Mouse (Mus musculus) ES-E14 (cell line): ENCODE measurements around the gene Itga3. TPM values are rescaled to one million over a fixed set of nuclear protein-coding genes. Genes with fewer than 3 reads are reported as not detected.
A peak's percentile ranks its signal among the peaks of the same experiment; 100 is the strongest.

ENCODE experiments used
- DNase-seq: peaks from one replicate; pipeline ENCODE4 v3.0.0-alpha.2; 2013; ENCODE audit warnings: low read depth, low spot score
- H3K27ac ChIP-seq: 2 replicates; pipeline ENCODE4 v1.5.1; 2012; ENCODE audit warnings: low read depth, mild to moderate bottlenecking, low read length, moderate library complexity, mixed read lengths; ENCODE audit not compliant: poor library complexity, insufficient read depth, severe bottlenecking
- H3K36me3 ChIP-seq: 2 replicates; pipeline ENCODE4 v1.6.1; 2012; ENCODE audit warnings: mild to moderate bottlenecking, low read length, moderate library complexity, mixed read lengths; ENCODE audit not compliant: control insufficient read depth, poor library complexity, insufficient read depth, severe bottlenecking
- H3K4me1 ChIP-seq, 2 experiments: fragments of 150-350 bp in 1 of 2; sonication (generic) in 1 of 2; 2 replicates each; pipeline ENCODE4 v1.6.1; 2012; ENCODE audit warnings: low read length in 2 of 2, mild to moderate bottlenecking in 1 of 2, mixed read lengths in 1 of 2; ENCODE audit not compliant: control insufficient read depth in 2 of 2, insufficient read depth in 2 of 2, poor library complexity in 1 of 2
- H3K4me3 ChIP-seq, 2 experiments: fragments of 150-350 bp in 1 of 2; sonication (generic) in 1 of 2; 2 replicates each; pipeline ENCODE4 v1.5.1; 2012; ENCODE audit warnings: low read length in 2 of 2, low read depth in 1 of 2, mild to moderate bottlenecking in 1 of 2, mixed read lengths in 1 of 2; ENCODE audit not compliant: insufficient read depth in 1 of 2, poor library complexity in 1 of 2, severe bottlenecking in 1 of 2
- H3K9ac ChIP-seq: 2 replicates; pipeline ENCODE4 v1.6.1; 2012; ENCODE audit warnings: low read depth, mild to moderate bottlenecking, low read length, mixed read lengths; ENCODE audit not compliant: poor library complexity, insufficient read depth, severe bottlenecking
- H3K9me3 ChIP-seq: fragments of 150-350 bp; sonication (generic); 2 replicates; pipeline ENCODE4 v1.6.1; 2012; ENCODE audit warnings: low read depth, mild to moderate bottlenecking, low read length; ENCODE audit not compliant: control insufficient read depth, insufficient read depth
- CHD2 ChIP-seq: IDR thresholded peaks from 2 replicates; pipeline ENCODE4 v1.6.1; 2014; ENCODE audit warnings: mild to moderate bottlenecking, low read depth, low read length, inconsistent platforms
- HCFC1 ChIP-seq: IDR thresholded peaks from 2 replicates; pipeline ENCODE4 v1.6.1; 2012; ENCODE audit warnings: low read length, inconsistent platforms, borderline replicate concordance; ENCODE audit not compliant: insufficient read depth
- MAFK ChIP-seq: IDR thresholded peaks from 2 replicates; pipeline ENCODE4 v1.6.1; 2014; ENCODE audit warnings: mild to moderate bottlenecking, low read depth, low read length, inconsistent platforms; ENCODE audit not compliant: insufficient read depth
- ZC3H11A ChIP-seq: IDR thresholded peaks from 2 replicates; pipeline ENCODE4 v1.6.1; 2012; ENCODE audit warnings: low read depth, mild to moderate bottlenecking, inconsistent platforms, low read length, borderline replicate concordance
- ZNF384 ChIP-seq: IDR thresholded peaks from 2 replicates; pipeline ENCODE4 v1.6.1; 2012; ENCODE audit warnings: low read depth, low read length, inconsistent platforms
- in situ Hi-C, 2 experiments: fragments of 600-800 bp; cut with MboI; formaldehyde crosslinking; loops; one replicate each; pipeline ENCODE4 v1.15.1; 2025; ENCODE audit warnings: low sequenced_read_pairs in 2 of 2, inconsistent platforms in 1 of 2; ENCODE audit not compliant: unreplicated experiment in 2 of 2
- total RNA-seq: library from RNA; depleted of rRNA; stranded (reverse); fragments of 300-350 nt; gene quantifications from 2 replicates; pipeline ENCODE4 v1.2.3, GENCODE M21; 2012

The Itga3 gene
- total RNA-seq, 1 experiment = 189 TPM

- no peak overlapping the region; the same call in 1 of the 2 replicates for H3K27ac ChIP-seq
- in situ Hi-C loops = no loop called here
- no peak for TF ChIP-seq ZC3H11A
- no peak for TF ChIP-seq ZNF384
- no peak for TF ChIP-seq CHD2
- no peak for TF ChIP-seq MAFK
- TF ChIP-seq HCFC1 = no peak
- peaks cover 5 to 41% of the 10 kb centered on the region in 2 experiments; a peak in 3 of 4 replicates for H3K4me1 ChIP-seq
- H3K9me3 ChIP-seq = no peaks in the 10 kb centered on the region
- H3K4me3 ChIP-seq = no peak overlapping the region
- no peak for DNase-seq
- no peaks in the 10 kb centered on the region for H3K36me3 ChIP-seq
- H3K9ac ChIP-seq = no peak overlapping the region
Measured at GRCm38 (mm10) chr11:95086229-95086628, 9.6 kb upstream of the Itga3 start.

- DNase-seq = no peak
- no peaks in the 10 kb centered on the region for H3K9me3 ChIP-seq
- in situ Hi-C loops = no loop called here
- no peak overlapping the region; the same call in 1 of the 2 replicates for H3K27ac ChIP-seq
- H3K36me3 ChIP-seq = no peaks in the 10 kb centered on the region
- peaks cover 5 to 41% of the 10 kb centered on the region in 2 experiments; a peak in 3 of 4 replicates for H3K4me1 ChIP-seq
- no peak for TF ChIP-seq ZNF384
- no peak for TF ChIP-seq HCFC1
- TF ChIP-seq ZC3H11A = no peak
- TF ChIP-seq CHD2 = no peak
- no peak for TF ChIP-seq MAFK
- H3K4me3 ChIP-seq = no peak overlapping the region
- no peak overlapping the region; the same call in 1 of the 2 replicates for H3K9ac ChIP-seq
Measured at GRCm38 (mm10) chr11:95085710-95086109, 9.1 kb upstream of the Itga3 start.

GRCm38 (mm10) chr11:95084811-95085382, 8.3 kb upstream of the Itga3 start:
- H3K27ac ChIP-seq = peak overlapping the region; percentile 41; the same call in 1 of the 2 replicates
- TF ChIP-seq CHD2 (no peak), ZNF384 (peak; percentile 94), HCFC1 (no peak)
- peak; percentile 96 for DNase-seq
- H3K36me3 ChIP-seq = no peaks in the 10 kb centered on the region
- no peaks in the 10 kb centered on the region for H3K9me3 ChIP-seq
- H3K4me3 ChIP-seq = no peak overlapping the region
- in situ Hi-C loops = no loop called here
- peaks cover 6 to 43% of the 10 kb centered on the region in 2 experiments; a peak in 3 of 4 replicates for H3K4me1 ChIP-seq
- no peak overlapping the region for H3K9ac ChIP-seq

GRCm38 (mm10) chr11:95084175-95084574, 7.6 kb upstream of the Itga3 start:
- Histone ChIP-seq H3K4me1 (peaks cover 6 to 47% of the 10 kb centered on the region in 2 experiments; a peak in 3 of 4 replicates), H3K4me3 (no peak overlapping the region), H3K9ac (no peak overlapping the region), H3K27ac (peak overlapping the region; percentile 13; the same call in 1 of the 2 replicates), H3K36me3 (no peaks in the 10 kb centered on the region), H3K9me3 (no peaks in the 10 kb centered on the region)
- in situ Hi-C loops = no loop called here
- no peak for TF ChIP-seq HCFC1
- TF ChIP-seq MAFK = no peak
- TF ChIP-seq CHD2 = no peak
- no peak for TF ChIP-seq ZC3H11A
- no peak for TF ChIP-seq ZNF384
- no peak for DNase-seq

- DNase-seq = no peak
- no peak overlapping the region for H3K4me3 ChIP-seq
- no peaks in the 10 kb centered on the region for H3K36me3 ChIP-seq
- no peaks in the 10 kb centered on the region for H3K9me3 ChIP-seq
- TF ChIP-seq ZNF384 = no peak
- TF ChIP-seq MAFK = no peak
- no peak for TF ChIP-seq HCFC1
- TF ChIP-seq ZC3H11A = no peak
- TF ChIP-seq CHD2 = no peak
- H3K9ac ChIP-seq = no peak overlapping the region
- peaks cover 11 to 43% of the 10 kb centered on the region in 2 experiments; a peak in 3 of 4 replicates for H3K4me1 ChIP-seq
- H3K27ac ChIP-seq = no peak overlapping the region
- in situ Hi-C loops = no loop called here
Measured at GRCm38 (mm10) chr11:95082896-95083295, 6.3 kb upstream of the Itga3 start.
